Mouse (Mus musculus) kidney, adult 18-20 months (tissue): ENCODE data around the gene Rnf223.

Experiments
- DNase-seq: peaks from one replicate; pipeline ENCODE4 v3.0.0; 2021

Rnf223 gene

GRCm38 (mm10) chr4:156130436-156130835 lies at the start of gene Rnf223:
TSS of gene Rnf223 (plus strand) at chr4:156130513.
- no peak for DNase-seq

GRCm38 (mm10) chr4:156082621-156083234 lies 47.6 kb upstream of the Rnf223 start:
- peak; percentile 49 for DNase-seq

- DNase-seq = peak; percentile 90
These were observed 47.0 kb upstream of the Rnf223 start for GRCm38 (mm10) chr4:156083348-156083747.

DNA sequence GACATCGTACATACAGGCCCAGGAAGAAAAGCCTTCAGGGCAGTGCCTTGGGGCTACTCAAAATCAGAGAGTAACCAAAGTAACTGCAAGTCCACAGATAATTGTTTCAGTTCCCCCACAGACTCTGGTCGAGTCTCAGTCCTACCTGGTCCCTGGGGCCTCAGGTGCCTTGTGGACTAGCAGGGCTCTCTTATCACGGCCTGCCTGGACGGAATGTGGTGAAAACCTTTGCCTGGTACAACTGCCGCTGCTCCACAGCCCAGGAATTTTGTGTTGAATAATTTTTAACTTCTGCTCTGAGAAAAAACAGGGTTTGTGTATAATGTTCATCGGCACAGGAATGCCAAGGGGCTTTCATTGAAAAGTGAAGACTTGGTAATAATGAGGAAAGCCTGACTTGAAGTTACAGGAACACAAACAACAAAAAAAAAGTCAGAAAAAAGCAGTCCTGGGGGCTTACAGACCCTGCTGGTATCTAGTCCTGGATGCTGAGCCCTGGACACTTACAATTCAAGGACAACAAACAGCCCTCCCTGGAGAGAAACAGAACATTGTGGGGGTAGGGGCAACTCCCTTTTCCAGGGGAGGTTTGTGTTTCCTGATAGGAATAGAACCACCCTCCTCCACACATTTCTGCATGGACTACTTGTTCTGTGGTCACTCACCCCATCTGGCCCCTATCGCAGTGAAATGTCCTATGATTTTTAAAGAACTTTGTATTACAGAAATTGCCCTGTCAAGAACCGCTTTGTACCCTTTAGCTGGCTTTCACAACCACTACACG lies 46.0 kb upstream of the Rnf223 start:
- DNase-seq = peak; percentile 75

GRCm38 (mm10) chr4:156085256-156085655 lies 45.1 kb upstream of the Rnf223 start:
- no peak for DNase-seq

GRCm38 (mm10) chr4:156087398-156088087 lies 42.8 kb upstream of the Rnf223 start:
- DNase-seq = no peak

- no peak for DNase-seq
These were observed 39.1 kb upstream of the Rnf223 start for GRCm38 (mm10) chr4:156091236-156091635.

DNA sequence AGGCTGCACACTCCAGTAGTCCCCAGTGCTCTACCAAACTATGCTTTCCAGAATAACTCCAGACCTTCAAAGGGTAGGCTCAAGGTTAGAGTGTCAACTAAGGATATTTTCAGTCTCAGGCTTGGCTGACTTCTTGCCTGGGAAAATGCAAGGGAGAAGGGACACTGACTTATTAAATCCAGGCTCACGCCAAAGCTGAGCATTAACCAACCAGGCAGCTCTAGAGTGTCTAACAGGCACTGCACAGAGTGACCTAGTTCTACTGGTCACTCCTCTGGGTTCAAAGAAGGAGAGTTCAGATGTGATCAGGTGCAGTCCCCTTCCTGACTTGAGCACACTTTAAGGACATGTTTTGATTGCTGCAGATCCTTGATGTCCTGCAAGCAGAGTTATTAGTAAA lies 37.5 kb upstream of the Rnf223 start:
- peak; percentile 35 for DNase-seq

GRCm38 (mm10) chr4:156093758-156094157 lies 36.6 kb upstream of the Rnf223 start:
- no peak for DNase-seq

GRCm38 (mm10) chr4:156096191-156096590 lies 34.1 kb upstream of the Rnf223 start:
- DNase-seq = no peak

DNA sequence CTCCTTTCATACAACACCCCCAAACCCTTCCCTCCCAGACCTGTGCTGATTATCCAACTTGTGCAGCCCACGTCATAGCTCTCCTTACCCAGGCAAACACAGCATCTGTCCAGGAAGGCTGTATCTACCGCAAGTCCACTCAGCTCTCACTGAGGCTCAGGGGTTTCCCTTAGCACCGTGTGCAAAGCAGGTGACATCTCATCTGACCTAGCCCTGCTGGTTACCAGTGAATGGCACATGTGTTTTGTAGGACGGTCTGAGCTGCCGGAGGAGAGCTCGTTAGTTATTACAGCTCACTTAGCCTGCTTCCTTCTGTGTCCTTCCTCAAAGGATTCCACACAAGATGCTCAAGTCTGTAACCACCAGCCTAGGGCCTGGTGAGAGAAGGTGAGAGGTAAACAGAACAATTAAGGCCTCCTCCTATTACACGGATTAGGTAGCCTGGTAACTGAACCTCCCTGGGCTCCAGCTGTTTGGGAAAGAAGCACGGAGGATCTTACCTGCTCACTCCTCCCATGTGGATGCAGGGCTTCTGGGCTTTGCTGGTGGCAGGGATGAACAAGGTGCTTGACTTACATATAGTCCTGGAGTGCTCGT lies 32.4 kb upstream of the Rnf223 start:
- DNase-seq = no peak

GRCm38 (mm10) chr4:156099427-156099826 lies 30.9 kb upstream of the Rnf223 start:
- no peak for DNase-seq

DNA sequence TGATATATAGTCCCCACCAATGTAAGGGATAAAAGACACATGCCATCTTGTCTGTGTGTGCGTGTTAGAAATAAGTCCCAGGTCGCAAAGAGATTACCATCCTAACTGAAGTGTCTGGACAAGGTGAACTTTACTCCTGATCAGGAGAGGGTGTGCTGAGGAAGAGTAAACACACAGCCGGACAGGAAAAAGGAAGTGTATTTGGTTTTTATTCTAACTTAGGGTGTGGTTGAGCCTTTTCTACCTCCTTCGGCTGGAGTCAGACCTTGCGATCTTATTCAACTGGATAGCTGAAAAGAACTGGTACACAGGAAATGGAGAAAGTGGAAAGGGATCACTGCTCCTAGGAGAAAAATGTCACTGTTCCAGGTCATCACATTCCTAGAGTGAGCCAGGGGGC lies 29.8 kb upstream of the Rnf223 start:
- no peak for DNase-seq

DNA sequence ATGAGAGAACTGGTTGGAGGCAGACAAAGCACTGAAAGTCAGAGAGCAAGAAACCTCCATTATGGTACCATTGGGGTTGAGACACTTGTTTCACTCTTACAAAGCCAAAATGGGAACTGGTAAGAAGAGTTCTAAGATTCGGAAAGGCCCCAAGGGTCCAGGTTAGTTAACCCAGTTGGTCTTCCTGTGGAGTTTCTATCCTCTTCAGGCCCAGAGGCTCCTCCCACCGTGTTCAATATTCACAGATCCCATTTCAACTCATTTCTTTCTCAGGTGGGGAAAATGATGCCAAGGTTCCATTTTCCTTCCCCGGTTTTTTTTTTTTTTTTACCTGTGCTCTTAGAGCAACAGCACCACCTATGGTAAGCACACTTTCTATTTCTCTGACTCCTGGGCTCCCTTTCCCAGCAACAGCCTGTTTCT lies 28.8 kb upstream of the Rnf223 start:
- peak; percentile 34 for DNase-seq

- no peak for DNase-seq
These were observed 27.0 kb upstream of the Rnf223 start for GRCm38 (mm10) chr4:156103342-156103741.

DNA sequence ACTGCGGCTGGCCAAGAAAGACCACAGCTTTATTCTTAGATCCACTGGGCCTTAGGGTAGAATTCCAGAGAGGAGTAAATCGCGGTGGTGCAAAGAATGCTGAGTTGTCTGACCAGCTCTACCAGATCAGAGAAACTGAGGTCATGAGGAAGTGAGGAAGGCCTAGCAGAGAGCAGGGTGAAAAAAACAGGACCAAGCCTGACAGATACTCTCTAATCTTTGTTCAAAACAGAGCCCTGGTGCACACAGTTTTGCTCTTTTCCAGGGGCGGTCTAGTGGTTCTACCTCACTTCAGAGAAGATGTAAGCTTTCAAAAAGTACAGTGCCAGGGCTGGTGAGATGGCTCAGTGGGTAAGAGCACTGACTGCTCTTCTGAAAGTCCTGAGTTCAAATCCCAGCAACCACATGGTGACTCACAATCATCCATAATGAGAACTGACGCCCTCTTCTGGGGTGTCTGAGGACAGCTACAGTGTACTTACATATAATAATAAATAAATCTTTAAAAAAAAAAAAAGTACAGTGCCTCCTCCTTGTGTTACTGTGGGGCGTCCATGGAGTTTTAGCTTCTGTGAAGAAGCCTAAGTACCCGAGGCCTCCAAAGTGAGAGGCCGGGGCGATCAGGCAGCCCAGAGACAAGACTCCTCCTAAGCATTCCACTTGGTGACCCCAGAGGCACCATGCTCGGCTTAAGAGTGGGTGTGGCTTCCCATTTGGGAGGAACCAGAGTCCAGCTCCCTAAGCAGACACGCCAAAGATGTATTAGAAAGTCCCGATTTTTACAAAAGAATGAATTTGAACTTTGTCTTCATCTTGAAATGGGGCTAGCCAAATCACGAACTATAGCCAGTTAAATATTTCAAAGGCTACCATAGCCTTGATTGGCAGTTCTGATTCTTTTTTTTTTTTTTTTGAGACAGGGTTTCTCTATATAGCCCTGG lies 21.4 kb upstream of the Rnf223 start:
- DNase-seq = peak; percentile 55

DNA sequence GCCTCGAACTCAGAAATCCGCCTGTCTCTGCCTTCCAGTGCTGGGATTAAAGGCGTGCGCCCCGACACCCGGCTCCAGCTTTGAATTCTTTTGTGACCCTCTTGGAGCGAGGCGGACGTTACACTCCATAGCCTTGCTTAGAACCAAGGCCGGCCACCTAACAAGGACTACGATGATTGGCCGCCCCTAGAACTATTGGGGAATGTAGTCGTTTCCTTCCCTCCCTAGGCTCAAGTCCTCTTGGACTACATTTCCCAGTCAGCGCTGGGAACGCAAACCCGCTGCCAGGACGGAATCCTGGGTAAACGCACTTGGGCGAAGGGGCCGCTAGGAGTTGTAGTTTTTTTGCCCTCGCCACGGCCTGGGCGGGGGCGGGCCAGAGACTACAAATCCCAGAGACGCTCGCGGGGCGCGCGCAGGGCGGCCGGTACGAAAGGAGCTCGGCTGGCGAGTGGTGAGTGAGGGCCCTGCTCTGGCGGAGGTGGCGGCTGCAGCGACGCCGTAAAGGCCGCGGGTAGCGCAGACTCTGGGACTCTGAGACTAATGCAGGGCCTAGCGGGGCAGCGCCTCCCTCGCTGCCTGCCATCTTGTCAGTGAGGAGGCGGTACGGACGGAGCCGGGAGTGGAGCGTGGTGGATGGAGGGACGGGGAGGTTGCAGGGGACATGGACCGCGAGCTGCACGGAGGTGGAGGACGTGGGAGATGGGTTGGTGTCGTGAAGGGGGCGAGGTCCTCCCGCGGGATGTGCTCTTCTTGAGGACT lies 20.6 kb upstream of the Rnf223 start, which contains the start of gene 9430015G10Rik:
Gene 9430015G10Rik (plus strand): TSS at position 413 of the 762 bp plus-strand sequence.
- peak; percentile 96 for DNase-seq

- DNase-seq = peak; percentile 37
These were observed 6.2 kb upstream of the Rnf223 start for GRCm38 (mm10) chr4:156124077-156124476.

- no peak for DNase-seq
These were observed 4.9 kb upstream of the Rnf223 start for GRCm38 (mm10) chr4:156125393-156125792.

DNA sequence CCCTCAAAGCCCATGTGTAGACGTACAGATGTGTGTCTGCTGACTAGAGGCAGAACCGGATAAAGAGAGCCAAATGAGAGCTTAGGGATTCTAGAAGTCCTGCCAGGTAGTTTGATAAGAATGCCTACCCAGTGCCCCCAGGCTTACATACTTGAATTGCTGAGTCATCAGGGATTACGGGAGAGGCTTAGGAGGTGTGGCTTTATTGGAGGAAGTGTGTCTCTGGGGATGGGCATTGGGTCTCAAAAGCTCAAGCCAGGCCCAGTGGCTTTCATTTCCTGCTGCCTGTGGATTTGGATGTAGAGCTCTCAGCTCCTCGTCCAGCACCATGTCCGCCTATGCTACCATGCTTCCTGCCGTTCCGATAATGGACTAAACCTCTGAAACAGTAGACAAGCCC lies 3.5 kb upstream of the Rnf223 start:
- DNase-seq = no peak

GRCm38 (mm10) chr4:156128746-156129145 lies 1.6 kb upstream of the Rnf223 start:
- no peak for DNase-seq
